Mouse (Mus musculus) heart, adult 9 months (tissue): ENCODE measurements at regions not wholly inside any gene's neighbourhood (a gene's known extent, or its start where the extent isn't known, plus 50 kb on each side); places are given as distances from the start of the nearest gene placed in this dataset.

Source experiments
- DNase-seq, 2 experiments: peaks; one replicate each; pipeline ENCODE4 v3.0.0; 2022; ENCODE audit warnings: low spot score in 2 of 2

GRCm38 (mm10) chr6:20982931-20983330 lies 232.4 kb upstream of the Kcnd2 start:
- DNase-seq, result no peak

DNA sequence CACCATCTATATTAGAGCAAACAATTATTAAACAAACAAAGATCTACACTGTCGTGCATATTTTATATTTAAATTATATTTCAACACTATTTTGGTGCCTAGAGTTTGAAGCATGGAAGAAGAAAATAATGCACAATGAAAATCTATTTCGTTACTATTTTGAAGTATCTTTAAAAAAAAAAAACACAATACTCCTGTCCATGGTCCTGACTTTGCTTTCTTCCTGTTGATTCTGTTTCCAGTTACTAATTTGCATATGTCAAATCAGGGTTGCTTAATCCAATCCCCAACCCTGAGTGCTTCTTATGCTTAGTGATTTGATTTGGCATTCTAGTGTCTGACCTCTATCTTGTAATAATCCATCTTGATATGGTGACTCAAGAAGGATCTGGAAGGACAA lies 210.2 kb upstream of the Kcnd2 start:
- no peak for DNase-seq

DNA sequence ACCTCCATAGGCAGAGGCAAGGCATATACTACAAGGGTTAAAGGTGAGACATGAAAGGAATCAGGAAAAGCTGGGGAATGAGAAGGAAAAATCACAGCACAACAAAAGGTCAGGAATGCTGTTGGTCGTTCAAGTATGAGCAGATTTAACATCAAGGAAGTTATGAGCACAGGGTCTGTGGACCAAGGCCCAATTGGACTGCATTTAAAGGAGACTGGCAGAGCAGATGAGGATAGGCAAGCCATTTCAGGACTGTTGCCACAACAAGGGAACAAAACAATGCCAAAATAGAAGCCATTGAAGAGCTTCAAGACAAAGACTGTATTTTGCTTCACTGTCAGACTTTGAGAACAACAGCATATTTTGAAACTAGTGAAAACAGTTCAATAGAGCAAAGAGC lies 167.4 kb upstream of the Kcnd2 start:
- peak; percentile 23 to 64 for DNase-seq

- no peak for DNase-seq
Measured at GRCm38 (mm10) chr6:21093015-21093414, 122.3 kb upstream of the Kcnd2 start.

DNA sequence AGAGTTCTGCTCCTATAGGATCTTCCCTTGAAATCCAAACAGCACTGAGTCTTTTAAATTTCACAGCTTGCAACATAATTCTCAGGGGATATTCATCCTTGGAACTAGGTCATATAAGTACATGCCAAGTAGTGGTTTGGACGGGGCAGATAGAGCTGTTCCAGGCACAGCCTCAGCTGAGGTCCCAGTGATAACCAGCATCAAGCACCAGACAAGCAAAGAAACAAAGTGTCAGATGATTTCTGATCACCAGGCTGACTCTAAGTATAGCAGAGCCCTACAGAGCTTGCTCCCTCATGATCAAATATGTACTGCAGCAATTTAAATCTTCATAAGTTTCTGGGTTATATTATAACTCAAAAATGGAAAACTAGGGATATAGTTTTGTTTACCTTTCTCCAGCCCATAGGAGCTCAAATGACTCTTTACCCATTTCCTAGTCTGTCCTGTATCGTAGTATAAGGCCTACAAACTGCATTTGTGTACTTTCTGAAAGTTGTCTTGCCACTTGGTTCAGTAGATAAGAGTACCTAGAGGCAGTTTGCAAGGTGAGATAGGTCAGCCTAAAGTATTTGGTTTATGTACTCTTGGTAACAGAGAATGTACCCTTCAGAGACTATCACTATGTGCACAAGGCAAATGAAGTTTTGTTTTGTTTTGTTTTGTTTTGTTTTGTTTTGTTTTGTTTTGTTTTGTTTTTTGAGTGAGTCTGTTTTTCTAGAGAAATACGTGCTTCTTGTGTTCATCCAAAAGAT lies 103.9 kb upstream of the Kcnd2 start:
- peak; percentile 50 to 64 for DNase-seq

DNA sequence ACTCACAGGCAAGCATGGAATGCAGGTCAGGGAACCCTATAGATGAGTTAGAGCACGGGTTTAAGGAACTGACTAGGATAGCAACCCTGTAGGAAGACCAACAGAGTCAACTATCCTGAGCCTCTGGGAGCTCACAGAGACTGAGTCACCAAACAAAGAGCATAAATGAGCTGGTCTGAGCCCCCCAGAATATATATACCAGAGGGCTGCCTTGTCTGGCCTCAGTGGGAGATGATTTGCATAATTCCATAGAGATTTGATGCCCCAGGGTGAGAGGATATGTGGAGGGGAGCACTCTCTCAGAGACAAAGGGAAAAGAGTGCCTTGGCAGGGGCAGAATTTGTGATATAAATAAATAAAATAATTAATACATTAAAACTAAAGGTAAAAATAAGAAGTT lies 93.2 kb upstream of the Kcnd2 start:
- no peak for DNase-seq

- DNase-seq, result no peak
Measured at GRCm38 (mm10) chr6:21122852-21123251, 92.5 kb upstream of the Kcnd2 start.
